Mouse (Mus musculus): ENCODE measurements around the gene Klhl29.

Klhl29 gene

DNA sequence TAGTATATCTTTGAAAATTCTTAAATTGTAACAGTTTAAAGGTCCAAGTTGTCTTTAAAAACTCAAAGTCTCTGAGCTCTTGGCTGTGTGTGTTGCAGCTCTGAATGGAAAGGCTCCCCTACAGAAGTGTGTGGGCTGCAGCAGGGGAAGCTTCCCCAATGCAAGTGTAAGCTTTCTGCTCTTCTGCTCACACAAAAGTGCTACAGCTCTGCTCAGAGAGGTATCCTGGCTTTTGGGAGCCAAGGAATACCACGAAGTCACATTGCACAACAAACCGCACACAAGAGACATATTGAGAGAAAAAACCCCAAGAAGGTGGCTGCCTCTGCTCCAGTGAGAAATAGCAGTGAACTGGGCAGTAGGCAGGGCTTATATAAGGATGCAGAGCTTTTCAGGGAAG lies 337.5 kb downstream of the Klhl29 start:
- Histone ChIP-seq H3K27me3 (ENCODE audit: insufficient read depth, low read length) (no peaks in the 10 kb centered on the region), H3K4me3 (replicated peaks; ENCODE audit: low read length) (no peak overlapping the region), H3K36me3 (ENCODE audit: insufficient read depth, low read length) (peaks cover 52% of the 10 kb centered on the region), H3K4me1 (replicated peaks; ENCODE audit: low read depth, low read length) (no peaks in the 10 kb centered on the region), H3K9me3 (ENCODE audit: low read length) (no peaks in the 10 kb centered on the region)
- no peak for TF ChIP-seq CTCF (conservative IDR thresholded peaks at IDR 0.05; ENCODE audit: low read length)
- TF ChIP-seq POU5F1 (IDR thresholded peaks at IDR 0.05; ENCODE audit: borderline replicate concordance, low read length), result no peak
- no peak for TF ChIP-seq NANOG (IDR thresholded peaks at IDR 0.05; ENCODE audit: borderline replicate concordance, low read length)

DNA sequence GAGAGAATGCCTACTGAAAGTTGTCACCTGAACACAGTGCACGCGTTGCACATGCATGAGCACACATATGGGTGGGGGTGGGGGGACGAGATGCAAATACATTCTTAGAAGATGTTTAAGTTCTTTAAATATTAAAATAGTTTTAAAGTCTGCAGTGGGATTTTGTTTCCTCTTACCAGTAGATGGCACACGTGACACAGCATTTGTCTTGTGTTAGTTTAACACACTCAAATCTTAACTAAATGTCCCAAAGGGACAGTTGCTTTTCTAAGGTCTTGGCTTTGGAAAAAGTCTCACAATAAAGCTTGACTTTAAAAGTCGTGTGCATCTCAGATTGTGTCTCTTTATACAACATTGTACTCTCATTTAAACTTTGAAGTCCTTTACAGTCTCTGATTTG lies 346.4 kb downstream of the Klhl29 start:
- H3K9me3 ChIP-seq (ENCODE audit: low read length), result no peaks in the 10 kb centered on the region
- no peak for TF ChIP-seq NANOG (IDR thresholded peaks at IDR 0.05; ENCODE audit: borderline replicate concordance, low read length)
- TF ChIP-seq POU5F1 (IDR thresholded peaks at IDR 0.05; ENCODE audit: borderline replicate concordance, low read length), result no peak
- TF ChIP-seq CTCF (conservative IDR thresholded peaks at IDR 0.05; ENCODE audit: low read length), result no peak
- H3K4me1 ChIP-seq (replicated peaks; ENCODE audit: low read depth, low read length), result no peaks in the 10 kb centered on the region
- H3K36me3 ChIP-seq (ENCODE audit: insufficient read depth, low read length), result peaks cover 52% of the 10 kb centered on the region
- no peak overlapping the region for H3K4me3 ChIP-seq (replicated peaks; ENCODE audit: low read length)
- no peaks in the 10 kb centered on the region for H3K27me3 ChIP-seq (ENCODE audit: insufficient read depth, low read length)

Data from E14TG2a.4 (cell line).